Mouse (Mus musculus) erythroblast, embryonic 14.5 days (primary cell): ENCODE measurements around the gene Barhl1.

ENCODE experiments used
- GATA1 ChIP-seq: IDR thresholded peaks from 2 replicates; pipeline ENCODE4 v1.6.1; 2012; ENCODE audit warnings: low read length, inconsistent platforms, mixed read lengths
- TAL1 ChIP-seq: IDR thresholded peaks from 3 replicates; pipeline ENCODE4 v1.6.1; 2012; ENCODE audit warnings: low read length, inconsistent platforms, mixed read lengths

- no peak for TF ChIP-seq GATA1
- no peak for TF ChIP-seq TAL1
Observed at GRCm38 (mm10) chr2:28892796-28893195, 23.7 kb downstream of the Barhl1 start.
